Mouse (Mus musculus): ENCODE data around the gene E130308A19Rik. TPM values are rescaled to one million over a fixed set of nuclear protein-coding genes. Genes with fewer than 3 reads are reported as not detected.

E130308A19Rik gene
- polyA plus RNA-seq, 1 experiment from 2014 or later: 39.1 TPM

DNA sequence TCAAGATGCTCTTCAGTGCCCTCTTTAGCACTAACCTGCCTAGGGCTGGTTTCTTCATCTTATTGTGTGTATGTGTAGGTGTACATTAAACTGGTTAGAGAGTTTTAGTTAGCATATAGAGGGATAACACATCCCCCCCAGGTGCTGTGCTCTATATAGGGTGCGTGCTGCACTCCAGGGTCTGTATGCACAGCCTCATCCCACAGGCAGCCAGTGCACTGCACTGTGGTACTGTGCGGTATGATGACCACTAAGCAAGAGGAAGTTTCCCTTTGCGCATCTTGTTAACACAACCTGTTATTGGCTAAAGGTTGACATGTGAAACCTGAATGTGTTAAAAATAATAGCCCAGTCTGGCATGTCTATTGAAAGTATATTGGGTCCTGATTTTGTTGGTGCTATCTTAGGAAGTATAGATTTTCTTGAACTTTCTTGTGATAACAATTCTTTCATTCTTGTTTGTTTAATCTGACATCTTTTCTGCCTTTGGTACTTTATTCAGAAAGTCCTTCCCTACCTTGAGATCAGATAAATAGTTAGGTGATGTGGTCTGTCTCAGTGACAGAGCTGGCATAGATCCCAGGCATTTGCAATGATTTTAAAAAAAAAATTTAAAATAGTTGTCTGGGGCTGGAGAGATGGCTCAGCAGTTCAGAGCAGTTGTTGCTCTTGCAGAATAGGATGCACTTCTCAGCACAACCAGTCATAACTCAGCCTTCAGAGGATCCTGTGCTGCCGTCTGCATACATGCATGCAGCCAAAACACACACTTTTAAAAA lies 73.2 kb downstream of the E130308A19Rik start:
- H3K4me1 ChIP-seq: peaks cover 5% of the 10 kb centered on the region
- 94% methylated on average over 4 of the region's 4 CpGs for WGBS
- no peak overlapping the region for H3K27ac ChIP-seq
- H3K4me3 ChIP-seq: no peak overlapping the region
- no peak for DNase-seq (ENCODE audit: extremely low spot score, low spot score)
- H3K27me3 ChIP-seq (ENCODE audit: poor library complexity, severe bottlenecking): no peaks in the 10 kb centered on the region
- no peaks in the 10 kb centered on the region for H3K36me3 ChIP-seq (replicated peaks)
- H3K9me3 ChIP-seq: no peaks in the 10 kb centered on the region; the same call in 1 of the 2 replicates

GRCm38 (mm10) chr4:59709321-59709720 lies 83.3 kb downstream of the E130308A19Rik start:
- Histone ChIP-seq H3K27ac (no peak overlapping the region), H3K9me3 (no peaks in the 10 kb centered on the region), H3K4me3 (no peak overlapping the region), H3K36me3 (replicated peaks) (peaks cover 3% of the 10 kb centered on the region; the same call in 1 of the 2 replicates), H3K27me3 (ENCODE audit: poor library complexity, severe bottlenecking) (no peaks in the 10 kb centered on the region), H3K4me1 (peaks cover 16% of the 10 kb centered on the region)
- WGBS: 89% methylated on average over 5 of the region's 5 CpGs
- no peak for DNase-seq (ENCODE audit: extremely low spot score, low spot score)

DNA sequence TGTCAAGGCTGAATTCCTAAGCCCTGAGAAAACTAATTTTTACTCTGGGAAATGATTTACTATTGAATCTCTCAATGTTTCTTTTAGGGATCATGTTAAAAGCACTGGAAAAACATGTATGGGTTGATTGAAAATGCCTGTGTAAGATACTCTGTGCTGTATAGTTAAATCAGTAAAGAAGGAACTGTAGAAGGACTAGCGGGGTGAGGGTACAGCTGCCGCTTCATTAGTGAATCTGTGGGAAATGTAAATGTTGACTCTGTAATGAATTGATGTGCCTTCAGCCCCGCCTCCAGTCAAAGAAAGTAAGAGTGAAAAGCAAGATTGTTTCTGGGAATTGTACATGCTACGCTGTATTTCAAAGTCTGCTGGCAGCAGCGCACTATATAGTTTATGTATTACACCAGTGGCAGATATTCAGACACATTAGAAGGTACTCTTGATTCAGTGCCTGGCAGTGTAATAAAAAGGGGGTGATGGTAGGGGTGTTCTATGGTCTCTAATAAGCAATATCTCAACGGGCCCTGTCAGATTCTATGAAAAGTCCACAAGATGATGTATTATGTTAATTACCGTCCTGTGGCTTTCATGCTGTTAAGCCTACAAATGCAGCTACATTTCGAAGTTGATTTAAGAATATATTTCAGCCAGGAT lies 84.9 kb downstream of the E130308A19Rik start:
- H3K4me3 ChIP-seq: no peak overlapping the region
- no peaks in the 10 kb centered on the region for H3K27me3 ChIP-seq (ENCODE audit: poor library complexity, severe bottlenecking)
- no peaks in the 10 kb centered on the region for H3K9me3 ChIP-seq
- peaks cover 31% of the 10 kb centered on the region for H3K4me1 ChIP-seq
- peaks cover 3% of the 10 kb centered on the region; the same call in 1 of the 2 replicates for H3K36me3 ChIP-seq (replicated peaks)
- WGBS: 91% methylated on average over 8 of the region's 8 CpGs
- no peak for DNase-seq (ENCODE audit: extremely low spot score, low spot score)
- no peak overlapping the region for H3K27ac ChIP-seq

DNA sequence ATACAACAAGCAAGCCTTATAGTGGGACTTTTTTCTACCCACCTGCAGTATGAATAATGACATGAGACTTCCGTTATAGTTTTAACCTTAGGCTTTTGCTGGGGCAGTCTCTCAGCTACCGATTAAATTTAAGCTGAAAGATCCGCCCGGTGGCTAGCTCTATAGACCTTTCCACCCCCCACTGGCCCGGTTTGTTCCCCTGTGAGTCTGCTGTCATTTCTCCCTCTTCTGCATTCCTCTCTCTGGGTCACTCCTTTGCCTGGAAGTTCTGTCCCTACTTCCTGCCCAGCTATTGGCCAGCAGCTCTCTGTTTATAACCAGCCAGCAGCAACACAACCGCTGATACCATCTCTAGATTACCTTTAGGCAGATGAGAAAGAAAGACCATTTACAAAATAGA lies 86.4 kb downstream of the E130308A19Rik start:
- 54% methylated on average over 6 of the region's 6 CpGs for WGBS
- Histone ChIP-seq H3K4me3 (no peak overlapping the region), H3K4me1 (peaks cover 44% of the 10 kb centered on the region), H3K27me3 (ENCODE audit: poor library complexity, severe bottlenecking) (no peaks in the 10 kb centered on the region), H3K9me3 (no peaks in the 10 kb centered on the region), H3K36me3 (replicated peaks) (peaks cover 3% of the 10 kb centered on the region; the same call in 1 of the 2 replicates), H3K27ac (no peak overlapping the region)
- no peak for DNase-seq (ENCODE audit: extremely low spot score, low spot score)

GRCm38 (mm10) chr4:59712955-59713354 lies 86.9 kb downstream of the E130308A19Rik start:
- Histone ChIP-seq H3K27me3 (ENCODE audit: poor library complexity, severe bottlenecking) (no peaks in the 10 kb centered on the region), H3K36me3 (replicated peaks) (peaks cover 3% of the 10 kb centered on the region; the same call in 1 of the 2 replicates), H3K4me3 (no peak overlapping the region), H3K9me3 (no peaks in the 10 kb centered on the region), H3K27ac (no peak overlapping the region), H3K4me1 (peaks cover 44% of the 10 kb centered on the region)
- no peak for DNase-seq (ENCODE audit: extremely low spot score, low spot score)
- WGBS: 67% methylated on average over 2 of the region's 2 CpGs

- Histone ChIP-seq H3K27me3 (ENCODE audit: poor library complexity, severe bottlenecking) (no peaks in the 10 kb centered on the region), H3K4me3 (no peak overlapping the region), H3K36me3 (replicated peaks) (peaks cover under 1% of the 10 kb centered on the region), H3K9me3 (no peaks in the 10 kb centered on the region), H3K4me1 (peaks cover 46% of the 10 kb centered on the region), H3K27ac (no peak overlapping the region)
- DNase-seq (ENCODE audit: extremely low spot score, low spot score): no peak
- 87% methylated on average over 6 of the region's 6 CpGs for WGBS
These were observed 88.5 kb downstream of the E130308A19Rik start for GRCm38 (mm10) chr4:59714472-59714871.

- Histone ChIP-seq H3K4me3 (no peak overlapping the region), H3K36me3 (replicated peaks) (peaks cover 5% of the 10 kb centered on the region), H3K9me3 (no peaks in the 10 kb centered on the region), H3K4me1 (peaks cover 49% of the 10 kb centered on the region), H3K27ac (no peak overlapping the region), H3K27me3 (ENCODE audit: poor library complexity, severe bottlenecking) (no peaks in the 10 kb centered on the region)
- no peak for DNase-seq (ENCODE audit: extremely low spot score, low spot score)
- WGBS: 74% methylated on average over 7 of the region's 7 CpGs
These were observed 88.9 kb downstream of the E130308A19Rik start for GRCm38 (mm10) chr4:59714926-59715325.

GRCm38 (mm10) chr4:59715531-59715930 lies 89.5 kb downstream of the E130308A19Rik start:
- Histone ChIP-seq H3K36me3 (replicated peaks) (peaks cover 11% of the 10 kb centered on the region), H3K4me3 (no peak overlapping the region), H3K4me1 (peaks cover 49% of the 10 kb centered on the region), H3K27ac (no peak overlapping the region), H3K9me3 (no peaks in the 10 kb centered on the region), H3K27me3 (ENCODE audit: poor library complexity, severe bottlenecking) (no peaks in the 10 kb centered on the region)
- DNase-seq (ENCODE audit: extremely low spot score, low spot score): no peak
- 78% methylated on average over 3 of the region's 3 CpGs for WGBS

DNA sequence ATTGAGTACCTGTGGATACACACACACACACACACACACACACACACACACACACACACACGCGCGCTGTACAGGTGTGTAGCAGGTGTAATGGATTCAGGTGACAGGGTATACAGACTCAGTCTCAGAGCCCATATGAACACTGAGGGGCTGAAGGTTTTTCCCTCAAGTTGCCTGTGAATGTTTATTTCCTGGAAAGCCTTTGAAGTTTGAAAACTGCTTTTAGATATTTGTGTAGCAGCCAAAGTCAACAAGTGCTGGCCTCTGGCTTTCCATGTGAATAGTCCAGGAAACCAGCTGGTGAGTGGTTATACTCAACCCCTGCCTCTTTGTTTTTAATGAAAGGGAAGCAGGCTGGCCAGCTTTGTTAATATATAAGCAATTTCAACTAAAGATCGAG lies 91.3 kb downstream of the E130308A19Rik start:
- Histone ChIP-seq H3K27me3 (ENCODE audit: poor library complexity, severe bottlenecking) (no peaks in the 10 kb centered on the region), H3K36me3 (replicated peaks) (peaks cover 12% of the 10 kb centered on the region), H3K27ac (no peak overlapping the region), H3K4me1 (peaks cover 42% of the 10 kb centered on the region), H3K4me3 (no peak overlapping the region), H3K9me3 (no peaks in the 10 kb centered on the region)
- 90% methylated on average over 4 of the region's 4 CpGs for WGBS
- no peak for DNase-seq (ENCODE audit: extremely low spot score, low spot score)

DNA sequence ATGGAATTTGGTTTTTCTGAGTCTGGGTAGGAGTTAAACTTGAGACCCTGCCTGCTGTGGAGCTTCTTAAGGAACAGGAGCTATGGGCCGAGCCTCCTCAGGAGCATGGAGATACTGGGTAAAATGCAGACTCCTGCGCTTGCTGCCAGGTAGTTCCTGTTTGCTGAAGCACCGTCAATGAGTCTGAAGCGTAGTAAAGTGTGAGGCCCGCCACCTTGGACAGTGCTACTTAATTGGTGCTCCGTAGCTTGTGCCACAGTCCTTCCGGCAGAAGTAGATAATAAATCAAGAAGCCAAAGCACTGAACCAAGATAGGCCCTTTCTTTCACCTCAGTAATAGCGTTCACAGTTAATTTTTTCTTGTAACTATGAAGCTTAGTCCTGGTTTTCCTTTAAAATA lies 92.5 kb downstream of the E130308A19Rik start:
- Histone ChIP-seq H3K27me3 (ENCODE audit: poor library complexity, severe bottlenecking) (no peaks in the 10 kb centered on the region), H3K4me3 (no peak overlapping the region), H3K4me1 (peaks cover 33% of the 10 kb centered on the region), H3K36me3 (replicated peaks) (peaks cover 12% of the 10 kb centered on the region), H3K27ac (no peak overlapping the region), H3K9me3 (no peaks in the 10 kb centered on the region)
- WGBS: 92% methylated on average over 8 of the region's 8 CpGs
- DNase-seq (ENCODE audit: extremely low spot score, low spot score): no peak

GRCm38 (mm10) chr4:59719481-59720355 lies 93.7 kb downstream of the E130308A19Rik start:
- DNase-seq (ENCODE audit: extremely low spot score, low spot score): no peak
- Histone ChIP-seq H3K4me3 (no peak overlapping the region), H3K9me3 (no peaks in the 10 kb centered on the region), H3K4me1 (peaks cover 29% of the 10 kb centered on the region), H3K27me3 (ENCODE audit: poor library complexity, severe bottlenecking) (no peaks in the 10 kb centered on the region), H3K36me3 (replicated peaks) (peaks cover 12% of the 10 kb centered on the region), H3K27ac (no peak overlapping the region)
- WGBS: 87% methylated on average over 32 of the region's 32 CpGs

DNA sequence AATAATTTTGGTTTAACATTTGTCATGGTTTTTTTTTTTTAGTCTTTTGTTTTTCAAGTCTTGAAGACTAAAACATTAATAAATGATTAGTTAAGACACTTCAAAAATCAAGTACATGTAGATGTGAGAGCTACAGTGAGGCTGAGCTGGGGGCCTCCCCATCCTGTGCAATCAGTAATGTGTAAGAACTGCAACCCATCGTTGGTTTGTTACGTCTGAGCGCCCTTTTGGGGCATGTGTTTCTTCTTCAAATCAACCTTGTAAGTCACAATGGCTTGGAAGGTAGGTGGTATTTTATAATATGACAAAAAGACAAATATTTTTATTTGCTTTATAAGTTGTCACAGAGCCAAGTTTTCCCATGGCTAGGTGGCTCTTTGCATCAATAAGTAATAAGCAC lies 95.8 kb downstream of the E130308A19Rik start:
- WGBS: 93% methylated on average over 3 of the region's 3 CpGs
- Histone ChIP-seq H3K36me3 (replicated peaks) (peaks cover 12% of the 10 kb centered on the region), H3K27ac (no peak overlapping the region), H3K9me3 (no peaks in the 10 kb centered on the region), H3K4me3 (no peak overlapping the region), H3K4me1 (peaks cover 11% of the 10 kb centered on the region), H3K27me3 (ENCODE audit: poor library complexity, severe bottlenecking) (no peaks in the 10 kb centered on the region)
- DNase-seq (ENCODE audit: extremely low spot score, low spot score): no peak

Measured in forebrain, embryonic 10.5 days (tissue).